Mouse (Mus musculus) forebrain, postnatal 0 days (tissue): ENCODE data around the gene Rabep2. TPM values are rescaled to one million over a fixed set of nuclear protein-coding genes. Genes with fewer than 3 reads are reported as not detected.

Source experiments
- ATAC-seq: fragments of 200-750 bp; cut with Nextera tagmentation; 2 replicates; pipeline ENCODE4 v1.8.0; 2017; ENCODE audit warnings: mild to moderate bottlenecking, moderate library complexity
- DNase-seq: peaks from one replicate; pipeline ENCODE4 v3.0.0-alpha.2; 2015
- H3K27ac ChIP-seq: fragments of 300-500 bp; sonication (generic); 2 replicates; pipeline ENCODE4 v1.5.1; 2014; ENCODE audit warnings: low read depth, mild to moderate bottlenecking, antibody characterized with exemption, low read length, moderate library complexity, mixed read lengths
- H3K27me3 ChIP-seq: fragments of 300-500 bp; sonication (generic); 2 replicates; pipeline ENCODE4 v1.6.1; 2014; ENCODE audit warnings: mild to moderate bottlenecking, low read length, mixed read lengths; ENCODE audit not compliant: insufficient read depth
- H3K36me3 ChIP-seq: fragments of 300-500 bp; sonication (generic); 2 replicates; pipeline ENCODE4 v1.6.1; 2014; ENCODE audit warnings: mild to moderate bottlenecking, moderate library complexity; ENCODE audit not compliant: insufficient read depth
- H3K4me1 ChIP-seq: fragments of 300-500 bp; sonication (generic); 2 replicates; pipeline ENCODE4 v1.6.1; 2014; ENCODE audit warnings: antibody characterized with exemption; ENCODE audit not compliant: insufficient read depth
- H3K4me2 ChIP-seq: fragments of 300-500 bp; sonication (generic); 2 replicates; pipeline ENCODE4 v1.6.1; 2014; ENCODE audit warnings: low read depth, mild to moderate bottlenecking, moderate library complexity
- H3K4me3 ChIP-seq: fragments of 300-500 bp; sonication (generic); 2 replicates; pipeline ENCODE4 v1.5.1; 2014; ENCODE audit warnings: low read depth, low read length, mixed read lengths
- H3K9ac ChIP-seq: fragments of 300-500 bp; sonication (generic); 2 replicates; pipeline ENCODE4 v1.6.1; 2014; ENCODE audit warnings: mild to moderate bottlenecking
- H3K9me3 ChIP-seq: fragments of 300-500 bp; sonication (generic); 2 replicates; pipeline ENCODE4 v1.6.1; 2016; ENCODE audit warnings: low read length
- CTCF ChIP-seq: sonication (generic); IDR thresholded peaks from 2 replicates; pipeline ENCODE4 v1.5.1; 2016; ENCODE audit warnings: antibody characterized with exemption, control low read depth, low read depth
- WGBS: fragments of 180-500 bp; shearing (Covaris S2); extraction: QIAGEN DNeasy Blood & Tissue Kit; methylation state at CpG from one replicate; pipeline ENCODE4 v1.1.7; 2014; 5-methylcytosine and 5-hydroxymethylcytosine counted together
- polyA plus RNA-seq: library from polyadenylated mRNA; unstranded; fragments of >200 nt; fragmentation: Nextera tagmentation; extraction: Ambion mirVana; gene quantifications from 2 replicates; pipeline ENCODE4 v1.2.1, GENCODE M21; 2015
- total RNA-seq: library from RNA; depleted of rRNA; stranded (reverse); fragments of >200 nt; gene quantifications from 2 replicates; pipeline ENCODE4 v1.2.3, GENCODE M21; 2014

The Rabep2 gene
- total and polyA plus RNA-seq, 2 experiments from 2014 or later, result 19.3 to 26.1 TPM

GRCm38 (mm10) chr7:126434726-126435125, 6.2 kb downstream of the Rabep2 start:
- WGBS, result 91% methylated on average over 7 of the region's 7 CpGs
- Histone ChIP-seq H3K9ac (no peak overlapping the region), H3K4me3 (no peak overlapping the region), H3K9me3 (no peaks in the 10 kb centered on the region), H3K4me2 (no peak overlapping the region), H3K27me3 (no peaks in the 10 kb centered on the region), H3K36me3 (peaks cover 13% of the 10 kb centered on the region), H3K4me1 (peaks cover 1% of the 10 kb centered on the region; the same call in 1 of the 2 replicates), H3K27ac (no peak overlapping the region)
- DNase-seq (no peak), ATAC-seq (no peak)
- no peak for TF ChIP-seq CTCF

- no peak overlapping the region for H3K9ac ChIP-seq
- no peak for ATAC-seq
- no peak for TF ChIP-seq CTCF
- no peak for DNase-seq
- no peaks in the 10 kb centered on the region for H3K9me3 ChIP-seq
- peaks cover 13% of the 10 kb centered on the region for H3K36me3 ChIP-seq
- no peak overlapping the region for H3K4me3 ChIP-seq
- no peaks in the 10 kb centered on the region for H3K4me1 ChIP-seq
- WGBS, result 81% methylated on average over 3 of the region's 3 CpGs
- H3K27ac ChIP-seq, result no peak overlapping the region
- H3K4me2 ChIP-seq, result no peak overlapping the region
- no peaks in the 10 kb centered on the region for H3K27me3 ChIP-seq
Measured at GRCm38 (mm10) chr7:126435801-126436200, 7.2 kb downstream of the Rabep2 start.

- ATAC-seq, result peak; percentile 34; the same call in 1 of the 2 replicates
Measured at GRCm38 (mm10) chr7:126436851-126437250, 8.3 kb downstream of the Rabep2 start.

GRCm38 (mm10) chr7:126440134-126440533, 11.6 kb downstream of the Rabep2 start:
- Histone ChIP-seq H3K9me3 (no peaks in the 10 kb centered on the region), H3K27me3 (no peaks in the 10 kb centered on the region), H3K9ac (no peak overlapping the region), H3K27ac (no peak overlapping the region), H3K36me3 (peaks cover 36% of the 10 kb centered on the region), H3K4me2 (no peak overlapping the region), H3K4me3 (no peak overlapping the region), H3K4me1 (no peaks in the 10 kb centered on the region)
- WGBS, result 65% methylated on average over 9 of the region's 9 CpGs
- TF ChIP-seq CTCF, result no peak
- no peak for ATAC-seq
- DNase-seq, result no peak

More at GRCm38 (mm10) chr7:126436851-126437250, 8.3 kb downstream of the Rabep2 start:
- 19% methylated on average over 8 of the region's 8 CpGs for WGBS
- Histone ChIP-seq H3K27ac (no peak overlapping the region), H3K27me3 (no peaks in the 10 kb centered on the region), H3K36me3 (peaks cover 21% of the 10 kb centered on the region; the same call in 1 of the 2 replicates), H3K9me3 (no peaks in the 10 kb centered on the region), H3K9ac (no peak overlapping the region), H3K4me1 (no peaks in the 10 kb centered on the region), H3K4me2 (no peak overlapping the region), H3K4me3 (no peak overlapping the region)
- peak; percentile 81 for TF ChIP-seq CTCF
- DNase-seq, result peak; percentile 62

- 93% methylated on average over 10 of the region's 10 CpGs for WGBS
Measured at GRCm38 (mm10) chr7:126443997-126444396, 15.4 kb downstream of the Rabep2 start.

GRCm38 (mm10) chr7:126444536-126444935, 16.0 kb downstream of the Rabep2 start:
- ATAC-seq (no peak), DNase-seq (no peak)
- Histone ChIP-seq H3K9ac (no peak overlapping the region), H3K27me3 (no peaks in the 10 kb centered on the region), H3K4me2 (no peak overlapping the region), H3K9me3 (no peaks in the 10 kb centered on the region), H3K4me3 (no peak overlapping the region), H3K27ac (no peak overlapping the region), H3K36me3 (peaks cover 41% of the 10 kb centered on the region), H3K4me1 (no peaks in the 10 kb centered on the region)
- TF ChIP-seq CTCF, result no peak
- 94% methylated on average over 9 of the region's 9 CpGs for WGBS

More at GRCm38 (mm10) chr7:126443997-126444396, 15.4 kb downstream of the Rabep2 start:
- Histone ChIP-seq H3K9me3 (no peaks in the 10 kb centered on the region), H3K9ac (no peak overlapping the region), H3K4me2 (no peak overlapping the region), H3K27me3 (no peaks in the 10 kb centered on the region), H3K4me1 (no peaks in the 10 kb centered on the region), H3K36me3 (peaks cover 41% of the 10 kb centered on the region), H3K27ac (no peak overlapping the region), H3K4me3 (no peak overlapping the region)
- no peak for TF ChIP-seq CTCF
- DNase-seq (no peak), ATAC-seq (no peak)

GRCm38 (mm10) chr7:126445104-126445815, 16.7 kb downstream of the Rabep2 start:
- DNase-seq (no peak), ATAC-seq (no peak)
- peaks cover 41% of the 10 kb centered on the region for H3K36me3 ChIP-seq
- WGBS, result 93% methylated on average over 15 of the region's 15 CpGs
- no peak overlapping the region for H3K4me2 ChIP-seq
- H3K9ac ChIP-seq, result no peak overlapping the region
- no peak overlapping the region for H3K4me3 ChIP-seq
- no peak overlapping the region for H3K27ac ChIP-seq
- no peaks in the 10 kb centered on the region for H3K9me3 ChIP-seq
- no peak for TF ChIP-seq CTCF
- H3K27me3 ChIP-seq, result no peaks in the 10 kb centered on the region
- no peaks in the 10 kb centered on the region for H3K4me1 ChIP-seq
